Mouse (Mus musculus) midbrain, embryonic 14.5 days (tissue): ENCODE results near the gene Hist1h2bh. TPM values are rescaled to one million over a fixed set of nuclear protein-coding genes. Genes with fewer than 3 reads are reported as not detected.
A peak's percentile ranks its signal among the peaks of the same experiment; 100 is the strongest.

ENCODE experiments used
- ATAC-seq: fragments of 200-750 bp; cut with Nextera tagmentation; 2 replicates; pipeline ENCODE4 v1.8.0; 2017; ENCODE audit warnings: moderate number of reproducible peaks, moderate library complexity; ENCODE audit not compliant: low FRiP score, low TSS enrichment
- DNase-seq: peaks from one replicate; pipeline ENCODE4 v3.0.0-alpha.2; 2015
- H3K27ac ChIP-seq: fragments of 300-500 bp; sonication (generic); replicated peaks from 2 replicates; pipeline ENCODE4 v1.5.1; 2014; ENCODE audit warnings: mild to moderate bottlenecking, low read depth, low read length, moderate library complexity
- H3K27me3 ChIP-seq: fragments of 300-500 bp; sonication (generic); 2 replicates; pipeline ENCODE4 v1.6.1; 2014; ENCODE audit warnings: low read length, control low read depth, mixed read lengths; ENCODE audit not compliant: control insufficient read depth, insufficient read depth
- H3K36me3 ChIP-seq: fragments of 300-500 bp; sonication (generic); 2 replicates; pipeline ENCODE4 v1.6.1; 2014; ENCODE audit warnings: low read length, control low read depth; ENCODE audit not compliant: control insufficient read depth, insufficient read depth
- H3K4me1 ChIP-seq: fragments of 300-500 bp; sonication (generic); 2 replicates; pipeline ENCODE4 v1.6.1; 2014; ENCODE audit warnings: mild to moderate bottlenecking, antibody characterized with exemption, low read length, control low read depth; ENCODE audit not compliant: control insufficient read depth, insufficient read depth
- H3K4me2 ChIP-seq: fragments of 300-500 bp; sonication (generic); 2 replicates; pipeline ENCODE4 v1.6.1; 2014; ENCODE audit warnings: mild to moderate bottlenecking, low read length, moderate library complexity
- H3K4me3 ChIP-seq: fragments of 300-500 bp; sonication (generic); replicated peaks from 2 replicates; pipeline ENCODE4 v1.5.1; 2014; ENCODE audit warnings: low read depth, low read length
- H3K9ac ChIP-seq: fragments of 300-500 bp; sonication (generic); replicated peaks from 2 replicates; pipeline ENCODE4 v1.6.1; 2014; ENCODE audit warnings: mild to moderate bottlenecking, low read length, moderate library complexity
- H3K9me3 ChIP-seq: fragments of 300-500 bp; sonication (generic); 2 replicates; pipeline ENCODE4 v1.6.1; 2016; ENCODE audit warnings: low read length, control low read depth, mixed read lengths; ENCODE audit not compliant: control insufficient read depth
- WGBS: fragments of 180-500 bp; shearing (Covaris S2); extraction: QIAGEN DNeasy Blood & Tissue Kit; methylation state at CpG from one replicate; pipeline ENCODE4 v1.1.7; 2014; 5-methylcytosine and 5-hydroxymethylcytosine counted together
- polyA plus RNA-seq: library from polyadenylated mRNA; unstranded; fragments of >200 nt; fragmentation: Nextera tagmentation; extraction: Ambion mirVana; gene quantifications from 2 replicates; pipeline ENCODE4 v1.2.1, GENCODE M21; 2014

The Hist1h2bh gene
- polyA plus RNA-seq, 1 experiment from 2014 or later: 0.13 TPM

DNA sequence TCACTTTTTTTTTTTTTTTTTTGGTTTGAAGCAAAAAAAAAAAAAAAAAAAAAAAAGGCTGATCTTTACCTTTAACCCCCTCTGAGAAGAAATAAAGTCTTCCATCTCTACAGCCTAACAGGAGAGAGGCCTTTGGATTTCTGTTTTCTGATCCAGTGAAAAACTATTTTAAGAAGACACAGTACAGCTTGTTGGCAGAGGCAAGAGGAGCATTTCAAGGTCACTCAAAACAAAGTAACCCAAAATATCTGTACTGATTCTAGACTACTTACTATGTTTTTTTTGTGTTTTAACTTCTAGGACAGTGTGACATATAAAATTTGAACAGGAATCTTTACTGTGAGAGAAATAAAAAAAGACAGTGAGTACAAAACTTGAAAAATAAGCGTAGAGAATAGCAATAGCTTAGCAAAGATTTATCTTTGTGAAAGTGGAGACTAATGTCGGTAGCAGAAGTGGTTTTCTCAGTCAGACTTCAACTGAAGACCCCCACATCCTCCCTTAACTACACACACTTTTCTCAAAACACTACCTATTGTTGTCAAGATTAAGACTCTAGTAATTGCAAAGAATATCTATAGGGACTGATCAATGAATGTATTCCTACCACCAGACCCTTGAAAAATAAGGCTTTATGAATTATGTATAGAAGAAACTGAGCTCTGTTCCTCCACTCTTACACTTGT lies 13.6 kb downstream of the Hist1h2bh start:
- no peaks in the 10 kb centered on the region for H3K27me3 ChIP-seq
- H3K4me3 ChIP-seq: peak overlapping the region; percentile 63
- ATAC-seq (no peak), DNase-seq (no peak)
- H3K27ac ChIP-seq: peak overlapping the region; percentile 93
- peaks cover 35% of the 10 kb centered on the region for H3K4me1 ChIP-seq
- peak overlapping the region; percentile 68; the same call in 1 of the 2 replicates for H3K9ac ChIP-seq
- H3K4me2 ChIP-seq: peak overlapping the region; percentile 79
- H3K9me3 ChIP-seq: no peaks in the 10 kb centered on the region
- WGBS: 28% methylated on average over 2 of the region's 2 CpGs
- no peaks in the 10 kb centered on the region for H3K36me3 ChIP-seq

DNA sequence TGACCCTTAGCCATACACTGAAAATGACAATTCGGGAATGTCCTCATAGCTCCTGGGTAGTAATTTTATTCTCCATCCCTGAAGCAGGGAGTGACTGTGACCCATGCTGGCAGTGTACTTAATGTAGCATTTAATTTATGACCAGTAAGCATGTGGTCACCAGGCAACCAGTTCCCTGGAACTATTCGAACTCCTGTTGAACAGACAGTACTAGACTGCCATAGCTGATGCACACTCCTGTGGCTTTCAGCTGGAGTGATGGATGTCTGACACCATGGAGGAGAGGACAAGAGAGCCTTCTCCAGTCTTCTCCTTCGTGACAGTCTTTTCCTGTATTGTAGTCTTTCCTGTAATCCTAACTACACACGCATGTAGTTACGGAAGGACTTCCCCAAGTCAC lies 14.2 kb downstream of the Hist1h2bh start:
- ATAC-seq (no peak), DNase-seq (no peak)
- no peak overlapping the region for H3K4me3 ChIP-seq
- H3K4me1 ChIP-seq: peaks cover 29% of the 10 kb centered on the region
- H3K9me3 ChIP-seq: no peaks in the 10 kb centered on the region
- H3K27me3 ChIP-seq: no peaks in the 10 kb centered on the region
- 78% methylated on average over 5 of the region's 5 CpGs for WGBS
- H3K27ac ChIP-seq: no peak overlapping the region
- no peak overlapping the region; the same call in 1 of the 2 replicates for H3K4me2 ChIP-seq
- H3K9ac ChIP-seq: no peak overlapping the region
- H3K36me3 ChIP-seq: no peaks in the 10 kb centered on the region

DNA sequence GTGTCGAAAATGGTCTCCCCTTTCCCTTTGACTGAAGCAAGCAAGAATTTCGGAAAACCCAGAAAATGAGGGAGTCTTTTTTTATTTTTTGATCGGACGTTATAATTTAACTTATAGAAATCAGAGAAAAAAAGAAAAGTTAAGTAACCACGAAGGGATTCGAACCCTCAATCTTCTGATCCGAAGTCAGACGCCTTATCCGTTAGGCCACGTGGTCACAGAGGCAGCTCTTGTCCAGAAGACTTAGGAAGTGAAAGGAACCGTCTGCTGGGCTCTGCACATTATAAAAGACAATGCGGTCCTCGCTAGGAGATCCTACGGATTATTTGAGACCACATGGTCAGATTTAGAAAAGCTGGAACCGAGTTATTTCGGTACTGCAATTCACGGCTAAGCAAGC lies 16.9 kb downstream of the Hist1h2bh start:
- Histone ChIP-seq H3K4me2 (peak overlapping the region; percentile 59), H3K36me3 (no peaks in the 10 kb centered on the region), H3K27me3 (no peaks in the 10 kb centered on the region), H3K9me3 (no peaks in the 10 kb centered on the region), H3K4me1 (0 out of 2 replicates have a peak, but pooled peaks cover 11% of the 10 kb centered on the region), H3K27ac (peak overlapping the region; percentile 60; the same call in 1 of the 2 replicates), H3K9ac (peak overlapping the region; percentile 57), H3K4me3 (peak overlapping the region; percentile 46)
- peak; percentile 97 for DNase-seq
- under 1% methylated on average over 17 of the region's 17 CpGs for WGBS
- peak; percentile 60; the same call in 1 of the 2 replicates for ATAC-seq

DNA sequence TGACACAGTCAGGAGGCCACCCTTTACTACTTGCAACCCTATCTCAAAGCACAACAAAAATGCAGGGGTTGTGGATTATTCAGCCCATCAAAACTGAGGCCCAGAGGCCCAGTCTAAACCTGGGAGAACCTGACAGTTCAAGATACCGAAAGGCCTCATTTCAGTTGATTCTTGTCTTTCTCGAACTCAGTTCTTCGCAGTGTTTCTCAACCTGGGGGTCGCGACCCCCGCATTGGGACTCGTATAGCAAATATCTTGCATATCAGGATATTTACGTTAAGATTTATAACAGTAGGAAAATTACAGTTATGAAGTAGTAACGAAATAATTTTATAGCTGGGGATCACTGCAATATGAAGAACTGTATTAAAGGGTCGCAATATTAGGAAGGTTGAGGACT lies 17.3 kb downstream of the Hist1h2bh start:
- 0 out of 2 replicates have a peak, but pooled peaks cover 11% of the 10 kb centered on the region for H3K4me1 ChIP-seq
- H3K27me3 ChIP-seq: no peaks in the 10 kb centered on the region
- ATAC-seq: no peak
- no peak overlapping the region for H3K27ac ChIP-seq
- H3K4me2 ChIP-seq: peak overlapping the region; percentile 59
- DNase-seq: peak; percentile 65
- no peaks in the 10 kb centered on the region for H3K36me3 ChIP-seq
- WGBS: 2% methylated on average over 10 of the region's 10 CpGs
- no peak overlapping the region for H3K9ac ChIP-seq
- no peaks in the 10 kb centered on the region for H3K9me3 ChIP-seq
- H3K4me3 ChIP-seq: peak overlapping the region; percentile 46

DNA sequence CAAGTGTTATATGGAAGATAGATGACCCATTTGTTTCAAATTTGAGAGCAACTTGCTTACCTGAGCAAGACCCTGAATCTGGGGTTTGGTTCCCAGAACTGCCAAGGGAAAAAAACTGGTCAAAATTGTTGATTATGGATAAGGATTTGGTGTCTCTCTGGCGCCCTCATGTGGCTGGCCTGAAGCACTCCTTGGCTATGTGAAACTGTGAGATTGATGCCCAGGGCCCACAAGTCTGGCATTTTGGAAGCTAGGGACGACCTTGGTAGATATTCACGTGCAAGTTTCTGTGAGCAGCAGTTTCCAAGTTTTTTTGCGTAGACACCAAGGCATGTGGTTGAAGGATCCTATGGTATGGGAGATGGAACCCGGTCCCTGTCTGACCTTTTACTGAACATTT lies 18.5 kb downstream of the Hist1h2bh start:
- Histone ChIP-seq H3K4me2 (0 out of 2 replicates have a peak overlapping the region, but pooled peaks have one; percentile 10), H3K36me3 (no peaks in the 10 kb centered on the region), H3K27ac (no peak overlapping the region), H3K9ac (no peak overlapping the region), H3K9me3 (no peaks in the 10 kb centered on the region), H3K4me1 (0 out of 2 replicates have a peak, but pooled peaks cover 8% of the 10 kb centered on the region), H3K27me3 (no peaks in the 10 kb centered on the region), H3K4me3 (peak overlapping the region; percentile 12)
- ATAC-seq: peak; percentile 51; the same call in 1 of the 2 replicates
- WGBS: 7% methylated on average over 5 of the region's 5 CpGs
- peak; percentile 90 for DNase-seq

DNA sequence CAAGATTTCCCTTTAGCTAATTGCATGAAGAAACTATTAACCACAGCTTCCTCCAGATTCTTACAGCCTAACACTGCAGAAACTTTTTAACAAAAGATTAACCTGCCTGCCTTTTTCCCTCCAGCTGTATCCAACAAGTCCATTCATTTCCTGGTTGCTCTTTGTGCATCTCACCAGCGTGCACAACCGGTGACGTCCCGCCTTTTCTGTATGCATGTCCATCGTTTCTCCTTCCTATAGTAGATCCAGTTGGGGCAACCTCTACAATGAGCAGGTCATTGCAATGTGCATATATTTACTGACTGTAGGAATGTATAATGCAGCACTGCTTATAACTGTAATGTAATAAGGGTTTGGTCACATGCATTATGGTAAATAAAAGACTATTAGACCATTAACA lies 19.2 kb downstream of the Hist1h2bh start:
- no peaks in the 10 kb centered on the region for H3K27me3 ChIP-seq
- DNase-seq (no peak), ATAC-seq (no peak)
- WGBS: 42% methylated on average over 5 of the region's 5 CpGs
- no peak overlapping the region for H3K27ac ChIP-seq
- H3K9ac ChIP-seq: no peak overlapping the region
- H3K36me3 ChIP-seq: no peaks in the 10 kb centered on the region
- no peak overlapping the region for H3K4me3 ChIP-seq
- no peaks in the 10 kb centered on the region for H3K9me3 ChIP-seq
- 0 out of 2 replicates have a peak, but pooled peaks cover 6% of the 10 kb centered on the region for H3K4me1 ChIP-seq
- no peak overlapping the region for H3K4me2 ChIP-seq

DNA sequence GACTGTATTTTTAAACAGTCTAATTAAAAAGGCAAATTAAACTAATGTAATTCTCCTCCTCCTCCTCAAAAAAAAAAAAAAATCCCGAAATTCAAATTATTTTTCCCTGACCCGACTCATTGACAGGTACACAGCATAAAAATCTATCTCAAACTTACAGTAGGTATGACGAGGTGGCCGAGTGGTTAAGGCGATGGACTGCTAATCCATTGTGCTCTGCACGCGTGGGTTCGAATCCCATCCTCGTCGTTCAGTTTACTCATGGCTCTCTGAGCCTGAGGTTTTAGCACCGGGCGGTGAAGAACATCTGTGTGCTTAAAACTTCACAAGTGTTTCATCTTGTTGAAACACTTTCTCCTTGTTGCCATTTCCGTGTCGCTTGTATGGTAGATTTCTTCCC lies 21.5 kb downstream of the Hist1h2bh start:
- no peak overlapping the region for H3K4me3 ChIP-seq
- under 1% methylated on average over 14 of the region's 14 CpGs for WGBS
- ATAC-seq: no peak

DNA sequence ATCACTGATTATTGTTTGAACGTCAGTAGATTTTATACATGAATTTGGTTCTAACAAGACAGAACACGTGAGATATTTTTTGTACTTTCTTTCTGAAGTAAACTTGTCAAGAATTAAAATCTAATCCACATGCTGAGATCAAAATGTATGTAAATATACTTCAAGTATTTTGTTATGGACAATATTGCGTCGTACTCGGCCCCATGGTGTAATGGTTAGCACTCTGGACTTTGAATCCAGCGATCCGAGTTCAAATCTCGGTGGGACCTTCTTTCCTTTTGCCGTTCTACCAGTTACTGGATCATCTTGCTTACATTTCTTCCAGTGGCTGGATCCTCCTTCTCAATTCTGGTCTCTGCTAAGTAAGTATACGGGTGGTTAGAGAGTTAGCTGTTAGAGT lies 23.8 kb downstream of the Hist1h2bh start:
- Histone ChIP-seq H3K4me2 (peak overlapping the region; percentile 85), H3K9ac (no peak overlapping the region), H3K4me1 (no peaks in the 10 kb centered on the region), H3K27me3 (no peaks in the 10 kb centered on the region), H3K4me3 (peak overlapping the region; percentile 46), H3K9me3 (no peaks in the 10 kb centered on the region), H3K36me3 (no peaks in the 10 kb centered on the region), H3K27ac (no peak overlapping the region)
- ATAC-seq: peak; percentile 41; the same call in 1 of the 2 replicates
- WGBS: 1% methylated on average over 10 of the region's 10 CpGs
- peak; percentile 88 for DNase-seq

More for the DNA sequence above, 21.5 kb downstream of the Hist1h2bh start:
- no peak overlapping the region for H3K27ac ChIP-seq
- H3K4me2 ChIP-seq: peak overlapping the region; percentile 25
- H3K27me3 ChIP-seq: no peaks in the 10 kb centered on the region
- H3K36me3 ChIP-seq: no peaks in the 10 kb centered on the region
- no peaks in the 10 kb centered on the region for H3K9me3 ChIP-seq
- 0 out of 2 replicates have a peak, but pooled peaks cover under 1% of the 10 kb centered on the region for H3K4me1 ChIP-seq
- peak; percentile 80 for DNase-seq
- no peak overlapping the region for H3K9ac ChIP-seq

DNA sequence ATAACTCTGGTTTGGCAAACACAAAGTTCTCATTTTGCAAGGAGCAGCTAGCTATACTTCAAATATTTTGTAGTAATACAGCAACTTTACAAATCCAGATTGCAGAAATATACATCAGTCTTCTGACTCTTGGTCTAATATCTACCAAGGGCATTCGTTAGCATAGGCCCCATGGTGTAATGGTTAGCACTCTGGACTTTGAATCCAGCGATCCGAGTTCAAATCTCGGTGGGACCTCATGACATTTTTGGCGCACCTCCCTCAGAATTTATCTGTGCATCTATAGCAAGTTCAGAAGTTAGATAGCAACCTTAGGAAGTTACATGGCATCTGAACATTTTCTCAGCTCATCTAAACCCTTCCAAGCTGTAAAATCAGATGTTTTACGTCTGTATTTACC lies 24.3 kb downstream of the Hist1h2bh start:
- Histone ChIP-seq H3K4me2 (peak overlapping the region; percentile 85), H3K9ac (no peak overlapping the region), H3K9me3 (no peaks in the 10 kb centered on the region), H3K27ac (no peak overlapping the region), H3K4me1 (no peaks in the 10 kb centered on the region), H3K27me3 (no peaks in the 10 kb centered on the region), H3K36me3 (no peaks in the 10 kb centered on the region), H3K4me3 (peak overlapping the region; percentile 46)
- 0% methylated on average over 6 of the region's 6 CpGs for WGBS
- ATAC-seq: peak; percentile 31; the same call in 1 of the 2 replicates
- peak; percentile 87 for DNase-seq
